Mouse (Mus musculus): ENCODE results near the gene Dnmbp.
A peak's percentile ranks its signal among the peaks of the same experiment; 100 is the strongest.

The Dnmbp gene

DNA sequence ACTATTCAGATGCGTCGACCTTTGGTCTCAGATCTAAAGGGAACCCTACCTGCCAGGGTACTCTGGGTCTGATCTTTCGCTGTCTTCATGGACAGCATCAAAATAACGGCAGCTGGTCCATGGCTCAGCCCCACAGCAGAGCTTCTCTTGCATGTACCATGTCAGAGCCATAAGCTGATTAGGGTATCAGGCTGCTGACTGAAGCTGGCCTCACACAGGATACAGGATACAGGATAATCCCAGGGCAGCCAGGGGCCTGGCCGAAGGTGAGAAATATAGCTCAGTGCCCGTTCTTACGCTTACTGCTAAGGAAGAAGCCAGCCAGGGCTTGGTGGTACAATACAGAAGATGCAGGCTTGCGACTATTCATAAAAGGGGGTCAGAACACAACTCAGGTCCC is 4.6 kb upstream of the Dnmbp start:
- no peak for DNase-seq (ENCODE audit: low spot score in 2 of 2)

DNA sequence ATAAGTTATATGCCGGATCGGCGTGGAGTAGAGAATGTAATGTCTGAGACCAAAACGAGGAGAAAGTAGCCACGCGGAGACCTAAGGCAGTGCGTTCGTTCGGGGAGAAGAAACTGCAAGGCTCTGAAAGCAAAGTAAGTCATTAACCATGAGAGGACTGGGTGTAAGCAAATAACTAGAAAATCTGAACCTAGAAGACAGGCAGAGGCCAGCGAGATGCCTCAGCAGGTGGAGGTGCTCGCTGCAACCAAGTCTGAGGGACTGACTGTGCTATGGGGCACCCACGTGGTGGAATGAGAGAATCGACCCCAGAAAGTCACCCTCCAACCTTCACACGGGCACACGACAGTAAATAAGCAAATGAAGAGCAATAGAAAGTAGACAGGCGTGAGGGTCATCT is 3.1 kb upstream of the Dnmbp start:
- no peak for DNase-seq (ENCODE audit: low spot score in 2 of 2)

DNA sequence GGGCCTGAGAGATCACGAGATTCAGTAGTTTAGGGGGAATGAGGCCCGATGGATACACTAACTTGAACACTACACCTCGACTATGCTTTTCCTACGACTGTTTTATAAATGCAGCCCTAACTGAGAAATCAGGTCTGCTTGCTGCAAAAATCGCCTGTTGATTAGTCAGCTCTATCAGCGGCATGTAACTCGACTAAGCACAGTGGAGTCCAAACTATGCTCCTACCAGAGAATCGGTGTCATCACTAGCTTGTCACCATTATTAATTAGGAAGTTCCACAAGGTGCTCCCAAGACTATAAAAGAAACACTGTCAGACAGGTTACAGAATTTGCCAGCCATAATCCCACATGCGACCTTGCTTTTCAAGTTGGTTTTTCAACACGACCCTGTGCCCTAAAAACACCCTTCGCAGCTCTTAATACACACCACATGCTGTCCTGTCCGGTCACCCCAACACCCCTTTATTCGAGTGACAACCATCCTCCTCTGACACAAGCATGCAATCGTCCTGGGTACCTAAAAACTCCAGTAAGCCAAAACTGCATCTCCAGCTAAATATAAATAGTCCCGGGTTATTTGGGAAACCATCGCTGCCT is 721 bp downstream of the Dnmbp start:
- DNase-seq (ENCODE audit: low spot score in 2 of 2): no peak

DNA sequence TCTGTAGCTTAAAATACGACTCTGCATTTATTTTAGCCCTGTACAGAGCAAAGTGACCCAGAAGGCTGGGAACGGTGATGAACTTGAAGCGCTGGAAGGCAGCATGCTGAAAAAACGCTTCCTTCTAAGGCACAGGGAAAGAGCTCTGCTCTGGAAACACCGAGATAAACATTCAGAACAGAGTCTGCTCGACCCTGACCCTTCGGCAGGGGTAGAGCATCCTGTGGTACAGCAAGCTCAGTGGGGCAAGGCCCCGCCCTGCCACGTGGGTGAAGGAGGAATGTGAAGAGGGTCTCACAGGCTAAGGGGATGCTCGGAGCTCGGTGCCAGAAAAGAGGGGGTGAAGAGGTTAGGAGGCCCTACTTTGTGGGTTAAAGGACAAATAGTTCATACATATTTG is 1.6 kb downstream of the Dnmbp start:
- no peak for DNase-seq (ENCODE audit: low spot score in 2 of 2)

DNA sequence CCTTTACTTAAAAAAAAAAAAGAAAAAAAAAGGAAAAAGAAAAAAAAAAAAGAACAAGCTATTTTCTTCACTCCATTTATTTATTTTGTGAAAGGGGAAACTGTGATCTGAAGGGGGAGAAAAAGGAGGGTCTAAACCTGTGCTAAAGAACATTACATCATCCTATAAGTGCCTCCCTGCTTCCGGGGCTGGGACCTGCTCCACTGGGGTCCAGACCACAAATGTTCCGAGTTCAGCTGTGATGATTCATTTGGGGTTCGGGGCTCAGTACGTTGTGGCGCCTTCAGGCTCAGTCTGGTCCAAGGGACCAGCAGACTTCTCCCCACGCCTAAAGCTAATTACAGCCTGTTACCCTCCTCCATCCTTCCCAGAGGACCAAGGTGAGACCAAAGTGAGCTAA is 9.1 kb downstream of the Dnmbp start:
- no peak for DNase-seq (ENCODE audit: low spot score in 2 of 2)

DNA sequence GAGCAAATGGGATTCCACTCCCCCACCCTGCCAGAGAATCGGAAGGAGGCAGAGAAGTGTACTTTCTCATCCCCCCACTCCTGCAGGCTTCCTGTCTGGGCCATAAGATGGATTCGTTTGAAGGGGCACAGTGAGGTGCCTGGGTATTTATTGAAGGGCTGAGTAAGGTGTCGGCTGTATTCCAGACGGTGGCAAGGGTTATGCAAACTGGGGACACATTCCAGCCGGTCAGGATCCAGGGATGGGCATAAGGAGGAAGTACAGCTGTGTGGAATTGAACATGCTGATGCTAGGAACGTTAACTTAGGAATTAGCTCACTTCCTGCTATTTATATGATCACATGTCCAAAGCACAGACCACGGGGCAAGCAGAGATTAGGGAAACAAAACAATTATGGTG is 9.6 kb downstream of the Dnmbp start:
- no peak for DNase-seq (ENCODE audit: low spot score in 2 of 2)

DNA sequence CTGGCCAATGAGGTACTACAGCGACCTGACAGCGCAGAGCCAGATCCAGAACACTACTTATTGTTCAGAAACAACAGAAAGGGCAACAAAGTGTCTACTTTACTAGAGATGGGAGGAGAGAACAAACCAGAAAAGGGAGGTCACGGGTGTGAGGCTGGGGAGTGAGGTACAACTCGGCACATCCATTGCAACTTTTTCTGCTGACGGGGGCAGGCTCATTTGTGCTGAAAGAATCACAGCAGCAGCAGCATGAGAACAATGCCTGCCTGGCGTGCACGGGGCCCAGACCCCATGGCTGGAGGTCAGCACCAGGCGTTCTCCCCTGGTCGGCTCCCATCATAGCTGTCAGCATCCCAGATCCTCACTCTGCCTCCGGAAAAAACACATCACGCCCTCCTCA is 10.1 kb downstream of the Dnmbp start:
- no peak for DNase-seq (ENCODE audit: low spot score in 2 of 2)

DNA sequence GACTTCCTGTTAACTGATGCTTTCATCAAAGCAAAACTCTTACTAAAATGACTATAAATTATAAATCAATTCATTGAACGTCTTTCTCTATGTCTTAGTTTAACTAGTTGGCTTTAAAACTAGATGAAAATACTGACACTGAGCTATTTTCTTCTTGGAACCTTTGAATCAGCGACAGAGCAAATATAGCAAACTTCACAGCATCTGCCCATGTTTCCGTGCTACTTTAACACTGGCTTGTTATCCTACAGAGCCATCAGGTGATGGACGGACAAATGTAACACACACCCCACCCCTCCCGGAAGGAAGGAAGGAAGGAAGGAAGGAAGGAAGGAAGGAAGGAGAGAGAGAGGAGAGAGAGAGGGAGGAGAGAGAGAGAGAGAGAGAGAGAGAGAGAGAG is 12.0 kb downstream of the Dnmbp start:
- DNase-seq (ENCODE audit: low spot score in 2 of 2): no peak

DNA sequence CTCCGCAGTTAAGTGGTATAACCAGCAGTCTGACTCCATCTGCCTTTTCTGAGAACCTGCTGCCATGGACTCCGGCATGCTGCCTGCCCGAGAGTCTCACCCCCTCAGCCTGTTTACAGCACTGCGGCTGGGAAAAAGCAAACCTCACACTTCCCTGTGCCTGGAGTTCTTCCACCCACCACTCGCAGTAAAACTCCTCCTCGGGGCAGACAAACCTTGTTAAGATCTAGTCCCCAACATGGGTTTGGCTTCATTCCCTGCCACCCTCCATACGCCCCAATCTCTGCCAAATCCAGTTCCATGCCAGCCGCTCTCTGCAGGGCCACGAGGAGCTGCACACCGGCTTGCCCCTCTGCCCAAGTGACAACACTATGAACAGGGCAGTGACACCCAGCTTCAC is 12.9 kb downstream of the Dnmbp start:
- no peak for DNase-seq (ENCODE audit: low spot score in 2 of 2)

DNA sequence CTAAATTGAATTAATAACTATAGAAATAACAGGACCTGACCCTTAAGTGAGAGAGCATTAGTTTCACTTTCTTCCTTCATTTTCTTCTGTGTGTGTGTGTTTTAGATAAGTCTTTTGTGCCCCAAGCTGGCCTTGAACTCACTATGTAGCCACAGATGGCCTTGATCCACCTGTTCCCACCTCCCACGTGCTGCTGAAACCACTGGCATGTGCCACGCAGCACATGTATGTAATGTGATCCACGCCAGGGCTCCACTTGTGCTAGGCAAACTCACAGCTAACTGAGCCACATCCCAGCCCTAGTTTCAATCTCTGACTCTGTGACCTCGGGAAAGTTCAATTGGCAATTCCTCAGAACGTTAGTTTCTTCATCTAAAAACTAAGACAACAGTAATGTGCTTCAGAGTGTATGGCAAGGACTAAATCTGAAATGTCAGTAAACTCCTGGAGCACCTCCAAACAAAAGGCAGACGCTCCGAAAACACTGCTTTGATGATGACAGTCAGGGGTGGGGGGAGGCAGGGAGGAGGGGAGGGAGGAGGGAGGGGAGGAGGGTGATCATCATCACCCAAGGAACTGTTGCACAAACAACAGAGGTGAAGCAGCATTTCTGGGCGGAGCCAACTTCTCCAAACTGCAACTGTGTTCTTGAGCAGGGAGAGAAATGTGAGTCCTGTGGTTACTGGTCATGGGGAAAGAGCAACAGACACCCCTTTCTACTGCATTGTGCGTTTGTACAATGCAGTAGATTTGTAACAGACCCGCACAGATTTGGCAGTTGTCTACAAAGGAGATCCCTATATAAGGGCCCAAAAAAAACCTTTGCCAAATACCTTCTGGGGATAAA is 13.6 kb downstream of the Dnmbp start:
- DNase-seq (ENCODE audit: low spot score in 2 of 2): no peak

DNA sequence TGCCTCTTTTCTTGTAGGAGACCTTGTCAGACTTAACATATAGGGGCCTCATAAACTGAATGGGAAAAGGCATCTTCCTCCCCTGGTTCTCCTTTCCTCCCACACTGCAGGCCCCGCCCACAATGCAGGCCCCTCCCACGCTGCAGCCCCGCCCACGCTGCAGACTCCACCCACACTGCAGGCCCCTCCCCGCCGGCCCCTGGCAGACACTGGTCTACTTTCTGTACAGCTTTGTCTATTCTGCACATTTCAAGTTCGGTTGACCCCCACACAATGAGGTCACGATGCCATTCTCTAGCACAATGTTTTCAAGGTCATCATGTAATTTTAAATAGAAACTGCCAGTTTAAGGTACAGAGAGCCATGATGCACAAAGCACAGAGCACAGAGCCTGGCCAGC is 15.6 kb downstream of the Dnmbp start:
- no peak for DNase-seq (ENCODE audit: low spot score in 2 of 2)

DNA sequence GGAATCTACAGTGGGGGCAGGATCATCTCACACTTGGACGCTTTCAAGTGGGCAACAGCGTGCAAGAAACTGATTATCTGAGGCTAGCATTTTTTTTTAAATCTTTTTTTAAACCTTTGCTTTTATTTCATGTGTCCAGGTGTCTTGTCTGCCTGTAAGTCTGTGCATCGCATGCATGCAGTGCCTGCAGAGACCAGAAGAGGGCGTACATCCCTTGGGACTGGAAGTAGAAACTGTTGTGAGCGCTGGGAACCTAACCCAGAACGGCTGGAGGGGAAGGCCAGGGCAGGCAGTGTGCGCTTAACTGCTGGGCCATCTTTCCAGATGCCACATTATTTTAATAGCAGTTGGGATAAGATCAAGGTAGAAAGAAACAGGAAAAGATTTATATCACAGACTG is 17.0 kb downstream of the Dnmbp start:
- no peak for DNase-seq (ENCODE audit: low spot score in 2 of 2)

DNA sequence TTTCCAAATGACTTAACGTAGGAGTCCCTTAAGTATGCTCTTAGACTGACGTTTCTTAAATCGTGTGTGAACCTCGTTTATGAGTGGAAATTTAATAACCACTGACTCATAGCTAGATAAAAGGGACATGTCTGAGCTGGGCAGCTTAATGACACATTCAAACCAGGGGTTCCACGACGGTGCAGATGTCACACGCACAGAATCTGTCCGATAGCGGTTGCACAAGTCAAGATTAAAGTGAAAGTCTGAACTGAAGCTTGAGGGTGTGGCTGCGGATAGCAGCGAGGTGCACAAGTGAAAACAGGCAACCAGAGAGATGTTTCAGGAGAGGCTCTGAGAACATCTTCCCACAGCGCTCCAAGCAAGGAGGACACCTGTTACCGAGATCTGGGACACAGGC is 18.6 kb downstream of the Dnmbp start:
- no peak for DNase-seq (ENCODE audit: low spot score in 2 of 2)

DNA sequence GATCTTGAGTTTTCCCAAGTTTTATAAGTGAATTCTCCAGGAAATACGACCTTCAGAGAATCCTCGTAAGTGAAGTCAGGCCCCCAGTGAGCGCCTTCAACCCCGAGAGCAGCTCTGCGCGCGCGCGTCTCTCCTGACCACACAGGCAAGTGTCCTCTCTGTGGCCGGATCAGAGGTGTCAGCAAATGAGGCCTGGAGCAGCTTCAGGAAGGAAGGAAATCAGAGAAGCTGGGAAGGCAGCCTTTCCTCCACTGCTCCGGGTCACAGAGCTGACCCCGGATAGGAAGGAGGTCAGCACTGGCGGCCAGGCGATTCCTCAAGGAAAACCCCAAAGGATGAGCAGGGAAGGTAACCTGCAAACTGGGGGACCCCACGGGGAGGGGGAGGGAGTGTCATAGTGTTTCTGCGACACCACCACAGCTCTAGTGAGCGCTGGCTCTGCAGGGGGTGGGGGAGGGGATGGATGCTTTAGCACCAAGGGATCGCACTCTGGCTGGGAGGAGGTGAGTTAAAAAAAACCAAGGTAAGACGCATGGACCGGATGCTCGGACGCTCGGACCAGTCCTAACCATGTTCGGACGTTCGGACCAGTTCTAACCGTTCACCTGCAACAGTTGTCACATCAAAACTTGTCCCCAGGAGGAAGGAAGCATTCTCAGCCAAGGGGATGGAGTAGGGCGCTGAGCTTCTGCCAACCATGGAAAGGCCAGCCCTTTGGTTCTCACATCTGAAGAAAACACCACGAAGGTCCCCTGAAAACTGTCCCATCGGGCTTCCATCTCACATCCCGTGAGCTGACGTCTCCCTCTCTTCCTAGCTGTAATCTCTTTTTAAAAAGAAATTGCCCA is 19.3 kb downstream of the Dnmbp start:
- no peak for DNase-seq (ENCODE audit: low spot score in 2 of 2)

DNA sequence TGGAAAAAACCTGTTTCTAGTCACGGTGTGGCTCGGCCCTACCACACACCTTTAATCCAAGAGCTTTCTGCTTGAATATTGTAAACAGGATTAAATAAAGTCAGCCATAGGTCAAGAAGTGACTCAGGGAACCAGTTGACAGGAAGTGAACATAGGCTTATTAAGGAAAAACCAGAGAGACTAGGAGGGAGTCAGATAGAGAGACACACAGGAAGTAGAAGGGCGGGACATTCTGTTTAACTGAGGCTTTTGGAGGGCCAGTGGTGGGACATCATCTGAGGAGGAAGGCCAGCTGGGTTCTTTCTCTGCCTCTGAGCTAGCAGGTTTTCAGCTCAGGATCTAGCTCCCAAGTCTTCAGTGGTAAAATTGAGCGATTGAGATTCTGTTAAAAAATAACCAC is 20.1 kb downstream of the Dnmbp start:
- no peak for DNase-seq (ENCODE audit: low spot score in 2 of 2)

DNA sequence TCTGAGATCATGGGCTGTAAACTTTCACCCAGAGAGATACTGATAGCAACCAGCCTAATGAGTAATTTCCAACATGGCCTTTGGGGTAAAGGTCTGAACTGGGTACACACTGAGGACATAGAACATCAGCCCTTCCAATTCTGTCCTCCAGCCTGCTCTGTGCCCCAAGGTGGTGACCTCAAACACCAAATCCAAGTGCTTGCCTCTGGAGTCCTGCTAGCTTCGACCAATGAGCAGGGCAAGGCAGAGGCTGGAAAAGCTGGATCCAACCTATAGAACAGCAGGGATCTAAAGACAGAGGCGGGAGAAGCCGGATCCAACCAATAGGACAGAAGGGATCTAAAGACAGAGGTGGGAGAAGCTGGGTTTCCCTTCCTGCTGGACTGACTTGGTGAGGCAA is 21.2 kb downstream of the Dnmbp start:
- DNase-seq (ENCODE audit: low spot score in 2 of 2): no peak

DNA sequence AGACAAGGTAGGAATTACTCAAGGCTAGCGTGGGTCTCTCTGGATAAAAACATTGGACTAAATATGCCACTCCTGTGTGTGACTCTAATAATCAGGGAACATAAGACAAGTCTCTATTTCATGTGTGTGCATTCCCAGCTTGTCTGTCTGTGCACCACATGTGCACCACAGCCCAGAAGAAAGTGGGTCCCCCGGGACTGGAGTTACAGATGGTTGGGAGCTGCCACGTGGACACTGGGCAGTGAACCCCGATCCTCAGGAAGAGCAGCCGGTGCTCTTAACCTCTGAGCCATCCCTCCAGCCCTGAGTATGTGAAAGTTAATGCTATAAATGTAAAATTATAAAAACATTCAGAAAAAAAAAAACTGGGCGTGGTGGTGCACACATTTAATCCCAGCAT is 22.2 kb downstream of the Dnmbp start:
- DNase-seq (ENCODE audit: low spot score in 2 of 2): no peak

DNA sequence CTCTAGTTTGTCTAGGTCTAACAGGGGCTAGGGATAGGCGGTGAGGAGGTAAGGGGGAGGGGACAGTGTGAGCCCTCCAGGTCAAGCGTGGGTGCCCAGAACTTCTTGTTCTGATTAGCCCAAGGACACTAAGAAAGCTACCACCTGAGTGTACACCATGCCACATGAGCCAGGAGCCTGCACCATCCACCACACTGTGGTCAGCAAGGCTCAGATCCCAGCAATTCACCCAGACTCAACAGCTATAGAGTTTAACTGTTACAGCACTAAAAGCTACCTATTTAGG is 22.6 kb downstream of the Dnmbp start:
- DNase-seq (ENCODE audit: low spot score in 2 of 2): no peak

DNA sequence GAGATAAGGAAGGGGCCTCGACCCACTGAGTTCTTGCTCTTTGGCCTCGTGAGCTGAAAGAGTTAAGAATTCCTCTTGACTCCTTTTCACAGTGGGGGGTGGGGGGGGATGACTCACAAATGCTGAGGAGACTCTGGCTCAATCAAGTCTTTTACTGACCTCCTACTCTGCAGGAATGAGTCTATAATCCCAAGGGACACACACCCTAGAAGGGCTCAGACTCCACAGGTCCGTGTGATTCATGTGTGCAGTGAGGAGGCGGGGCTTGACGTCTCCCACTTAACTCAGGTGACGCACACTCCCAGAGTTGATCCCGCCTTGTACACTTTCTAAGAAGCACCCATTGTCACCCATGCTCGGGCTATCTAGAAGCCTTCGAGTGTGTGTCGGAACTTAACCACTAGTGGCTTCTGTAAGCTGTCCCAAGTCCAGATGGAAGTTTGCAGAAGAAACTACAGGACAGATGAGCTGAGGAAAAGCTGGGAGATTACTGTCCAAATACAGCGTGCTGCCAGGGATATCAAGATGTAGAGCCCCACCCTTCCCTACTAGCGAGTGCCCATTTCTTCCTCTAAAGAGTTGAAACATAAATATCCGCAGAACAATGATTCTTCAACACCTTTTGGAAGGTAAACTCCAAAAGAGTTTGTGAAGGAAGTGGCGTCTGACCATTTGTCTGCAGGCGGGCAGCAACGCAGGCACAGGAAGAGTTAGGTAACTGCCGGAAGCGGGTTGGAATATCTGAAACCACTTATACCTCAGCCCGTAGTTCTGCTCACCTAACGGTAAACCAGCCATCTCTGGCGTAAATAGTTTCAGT is 23.2 kb downstream of the Dnmbp start:
- peak in 1 of 2 experiments; percentile 54 for DNase-seq (ENCODE audit: low spot score in 2 of 2)

DNA sequence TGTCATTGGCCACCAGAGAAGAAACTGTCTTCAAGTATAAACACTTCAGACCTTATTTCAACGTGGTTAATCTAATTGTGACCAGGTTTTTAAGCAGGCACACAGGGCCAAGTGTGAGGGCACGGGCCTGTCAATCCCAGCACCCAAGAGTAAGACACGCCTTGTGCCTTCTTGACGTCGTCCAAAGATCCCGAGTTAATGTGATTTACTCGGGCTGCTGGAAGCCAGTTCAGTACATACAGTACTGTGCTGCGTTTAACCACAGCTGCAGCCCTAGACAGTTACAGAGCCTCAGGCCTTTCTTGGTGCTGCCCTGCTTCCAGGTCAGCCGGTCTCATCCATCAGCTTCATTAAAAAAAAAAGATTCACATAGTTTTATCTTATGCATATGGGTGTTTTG is 24.6 kb downstream of the Dnmbp start:
- DNase-seq (ENCODE audit: low spot score in 2 of 2): no peak

DNA sequence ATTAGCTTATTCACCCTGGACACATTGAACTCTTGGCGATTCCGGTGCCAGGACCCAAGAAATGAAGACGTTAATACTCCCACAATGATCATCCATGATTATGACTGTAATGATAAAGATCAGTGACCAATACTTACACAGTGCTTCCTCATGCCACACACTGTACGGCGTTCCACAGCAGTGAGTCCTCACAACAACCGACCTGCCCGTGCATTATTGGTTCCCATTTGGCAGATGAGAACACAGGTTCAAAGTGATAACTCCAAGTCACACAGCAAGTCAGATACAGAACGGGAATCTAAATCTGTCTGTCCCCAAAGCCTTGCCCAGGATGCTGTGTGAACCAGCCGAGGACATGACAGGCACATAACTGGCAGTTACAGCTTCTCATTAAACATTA is 25.0 kb downstream of the Dnmbp start:
- no peak for DNase-seq (ENCODE audit: low spot score in 2 of 2)
